Mouse (Mus musculus) cerebellum, postnatal 4 days (tissue): ENCODE data around the gene Opa3.
"Not testable (repeated sequence)": the region's sequence is repeated elsewhere in the genome, so short reads cannot be mapped to it uniquely, and the experiment has no call there.

Experiments
- DNase-seq, 2 experiments: peaks; one replicate each; pipeline ENCODE4 v3.0.0; 2022; ENCODE audit warnings: low spot score in 2 of 2, mixed read lengths in 1 of 2

Gene Opa3

DNA sequence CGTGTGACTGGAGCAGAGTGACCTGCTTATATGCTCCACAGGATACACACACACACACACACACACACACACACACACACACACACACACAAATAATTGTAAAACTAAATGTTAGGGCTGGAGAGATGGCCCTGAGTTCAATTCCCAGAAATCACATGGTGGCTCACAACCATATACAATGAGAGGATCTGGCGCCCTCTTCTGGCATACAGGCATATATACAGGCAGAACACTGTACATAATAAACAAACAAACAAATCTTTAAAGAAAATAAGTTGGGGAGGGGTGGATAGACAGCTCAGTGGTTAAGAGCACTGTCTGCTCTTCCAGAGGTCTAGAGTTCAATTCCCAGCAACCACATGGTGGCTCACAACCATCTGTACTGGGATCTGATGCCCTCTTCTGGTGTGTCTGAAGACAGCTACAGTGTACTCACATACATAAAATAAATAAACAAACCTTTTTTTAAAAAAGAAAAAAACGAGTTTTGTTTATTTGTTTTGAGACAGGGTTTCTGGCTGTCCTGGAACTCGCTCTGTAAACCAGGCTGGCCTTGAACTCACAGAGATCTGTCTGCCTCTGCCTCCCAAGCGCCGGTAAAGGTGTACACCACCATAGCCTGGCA is 53.7 kb downstream of the Opa3 start:
- not testable (repeated sequence) for DNase-seq

DNA sequence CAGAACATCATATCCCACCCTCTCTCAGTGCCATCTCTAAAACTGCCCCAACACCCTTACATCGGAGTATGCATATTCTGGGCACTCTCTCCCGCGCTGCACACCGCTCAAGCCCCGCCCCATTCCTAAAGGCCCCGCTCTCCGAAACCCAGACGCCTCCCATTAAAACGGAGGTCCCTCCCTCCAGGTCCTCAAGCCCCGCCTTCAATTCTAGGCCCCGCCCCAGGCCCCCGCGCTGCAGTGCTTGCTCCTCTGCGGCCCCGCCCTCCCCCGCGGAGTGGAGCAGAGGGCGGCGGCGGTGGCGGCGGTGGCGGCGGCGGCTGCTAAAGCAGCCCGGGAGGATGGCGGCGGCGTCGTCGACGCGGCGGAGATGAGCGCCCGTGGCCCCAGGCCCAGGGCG is 54.3 kb downstream of the Opa3 start, which contains the start of gene Rtn2:
Gene Rtn2 (plus strand): TSS at position 240 of the 400 bp plus-strand sequence.
- peak; percentile 68 to 89 for DNase-seq

DNA sequence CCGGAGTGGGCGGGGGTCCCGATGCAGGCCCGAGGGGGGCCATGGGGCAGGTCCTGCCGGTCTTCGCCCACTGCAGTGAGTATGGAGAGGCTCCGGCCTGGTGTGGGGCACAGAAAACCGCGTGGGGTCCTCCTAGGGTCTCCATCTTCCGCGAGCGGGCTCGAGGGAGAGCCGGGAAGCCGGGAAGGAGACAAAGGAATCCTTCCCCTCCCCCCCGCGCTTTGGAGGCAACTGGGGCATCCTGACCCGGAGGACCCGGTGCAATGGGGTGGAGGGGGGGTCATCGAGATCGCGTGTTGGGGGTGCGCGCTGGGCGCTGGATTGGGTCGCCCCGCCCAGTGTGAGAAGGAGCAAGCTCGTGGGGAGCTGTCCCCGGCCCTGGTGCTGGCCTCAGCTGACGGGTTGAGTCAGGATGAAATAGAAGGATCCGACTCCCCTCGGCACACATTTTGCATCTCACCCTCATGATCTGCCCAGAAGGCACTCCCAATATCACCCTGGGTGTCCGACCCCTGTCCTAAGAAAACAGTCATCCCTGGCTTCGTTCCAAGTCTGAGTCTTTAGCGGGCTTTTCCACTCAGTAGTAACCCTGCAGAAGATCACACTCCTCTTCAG is 54.8 kb downstream of the Opa3 start:
- peak in 1 of 2 experiments; percentile 61 for DNase-seq

DNA sequence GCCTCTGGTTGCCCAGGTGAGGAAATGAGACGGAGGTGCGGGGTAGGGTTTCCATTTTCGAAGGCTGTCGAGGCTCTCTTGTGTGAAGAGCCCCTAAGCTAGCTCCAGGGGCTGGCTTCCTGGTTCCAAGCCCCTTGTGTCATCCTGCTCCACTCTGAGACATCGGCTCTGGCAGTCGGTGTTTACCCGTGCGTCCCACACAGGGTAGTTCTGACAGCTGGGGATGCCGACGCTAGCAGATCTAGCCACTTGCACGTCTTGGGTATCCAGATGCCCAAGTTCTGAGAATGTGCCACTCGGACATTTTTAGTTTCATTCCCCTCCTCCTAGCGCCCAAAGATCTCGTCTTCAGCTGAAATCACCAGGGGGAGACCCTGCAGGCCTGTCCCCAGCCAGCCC is 55.3 kb downstream of the Opa3 start:
- DNase-seq, result no peak

DNA sequence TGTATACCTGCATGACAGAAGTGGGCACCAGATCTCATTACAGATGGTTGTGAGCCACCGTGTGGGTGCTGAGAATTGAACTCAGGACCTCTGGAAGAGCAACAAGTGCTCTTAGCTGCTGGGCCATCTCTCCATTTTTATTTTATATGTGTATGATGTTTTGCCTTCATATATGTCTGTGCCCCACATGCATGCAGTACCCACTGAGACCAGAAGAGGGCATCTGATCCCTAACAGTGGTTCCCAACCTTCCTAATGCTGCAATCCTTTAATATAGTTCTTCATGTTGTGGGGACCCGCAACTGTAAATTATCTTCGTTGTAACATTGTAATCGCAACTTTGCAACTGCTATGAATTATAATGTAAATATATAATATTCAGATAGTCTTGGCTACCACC is 56.6 kb downstream of the Opa3 start:
- DNase-seq, result peak; percentile 60 to 79

DNA sequence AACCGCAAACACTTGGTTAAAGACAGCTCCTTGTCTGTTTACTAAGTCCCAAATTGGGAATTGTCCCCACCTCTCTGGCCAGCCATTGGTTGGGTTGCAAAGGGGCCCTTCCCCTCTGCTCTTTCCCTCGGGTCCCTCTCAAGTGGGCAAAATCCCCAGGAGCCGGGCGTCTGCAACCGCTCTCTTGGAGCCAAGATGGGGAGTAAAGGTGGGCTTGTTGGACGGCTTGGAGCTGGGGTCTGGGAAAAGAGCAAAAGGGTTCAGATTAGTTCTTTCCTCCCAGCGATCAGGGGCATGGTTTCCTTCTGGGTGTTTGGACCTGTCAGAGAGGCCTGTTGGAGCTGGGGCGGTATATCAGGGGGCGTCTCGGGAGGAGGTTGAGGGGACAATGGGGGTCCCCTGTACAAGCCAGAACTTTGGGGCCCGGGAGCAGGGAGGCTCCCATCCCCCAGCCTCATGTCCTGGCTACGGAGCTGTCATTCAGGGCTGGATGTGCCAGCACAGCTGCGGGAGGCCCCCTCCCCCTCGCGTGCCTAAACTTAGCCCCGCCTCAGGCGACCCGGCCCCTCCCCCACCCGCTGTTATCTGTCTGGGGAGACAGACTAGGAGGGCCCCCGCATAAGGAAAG is 62.9 kb downstream of the Opa3 start:
- DNase-seq, result peak in 1 of 2 experiments; percentile 20

DNA sequence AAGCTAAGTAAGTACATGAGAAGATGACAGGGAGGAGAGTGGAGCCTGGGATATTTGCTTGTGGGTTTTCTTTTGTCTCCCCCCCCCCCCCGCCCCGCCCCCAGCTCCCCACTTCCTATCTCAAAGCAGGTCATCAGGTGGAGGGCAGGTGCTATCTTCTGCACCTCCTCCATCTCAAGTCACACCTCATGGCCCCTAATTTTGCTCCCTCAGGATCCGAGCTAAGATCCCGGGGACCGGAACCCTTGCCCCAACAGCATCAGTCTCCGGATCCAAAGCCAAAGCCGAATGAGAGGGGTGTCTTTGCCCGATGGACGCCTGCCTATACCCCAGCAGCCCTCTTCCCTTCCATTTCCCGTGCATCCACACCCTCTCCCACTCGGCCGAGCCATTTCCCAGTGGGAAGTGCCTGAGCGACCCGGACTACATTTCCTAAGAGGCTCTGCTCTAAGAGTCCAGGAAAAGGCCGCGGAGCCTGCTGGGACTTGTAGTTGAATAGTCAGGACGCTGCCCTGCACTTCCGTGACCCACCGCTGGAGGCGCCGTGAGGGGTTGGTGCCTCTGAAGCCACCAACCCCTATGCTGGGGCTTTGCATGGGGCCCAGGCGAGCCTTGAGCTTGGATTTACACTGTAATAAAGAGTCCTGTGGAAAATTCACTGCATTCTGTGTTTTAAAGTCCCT is 67.5 kb downstream of the Opa3 start:
- DNase-seq, result peak; percentile 98 to 99

DNA sequence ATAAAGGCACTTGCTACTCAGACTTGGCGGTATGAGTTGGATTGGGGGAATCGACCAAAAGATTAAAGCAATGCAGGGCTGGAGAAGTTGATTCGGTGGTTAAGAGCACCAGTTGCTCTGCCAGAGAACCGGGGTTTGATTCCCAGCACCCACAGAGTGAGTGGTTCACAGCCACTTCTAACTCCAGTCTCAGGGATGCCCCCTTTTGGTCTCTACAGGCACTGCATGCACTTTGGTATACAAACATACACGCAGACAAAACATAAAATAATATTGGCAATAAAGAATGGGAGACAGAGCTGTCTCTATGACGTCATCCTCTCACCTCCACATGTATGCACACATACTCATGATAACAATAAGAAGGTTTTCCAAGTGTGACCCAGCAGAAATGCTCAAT is 68.9 kb downstream of the Opa3 start:
- DNase-seq, result no peak

DNA sequence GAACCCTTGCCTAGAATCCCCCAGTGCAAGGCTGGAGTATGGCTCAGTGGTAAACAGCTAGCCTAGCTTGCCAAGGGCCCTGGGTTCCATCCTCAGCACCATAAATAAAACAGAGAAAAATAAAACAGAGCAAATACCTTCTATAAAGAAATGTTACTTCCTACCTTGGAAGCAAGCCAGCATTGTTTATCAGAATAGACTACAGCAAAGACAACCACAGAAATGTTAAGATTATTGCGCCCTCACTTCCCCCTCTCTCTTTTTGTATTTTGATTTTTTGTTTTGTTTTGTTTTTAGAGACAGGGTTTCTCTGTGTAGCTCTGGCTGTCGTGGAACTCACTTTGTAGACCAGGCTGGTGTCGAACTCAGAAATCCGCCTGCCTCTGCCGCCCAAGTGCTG is 69.7 kb downstream of the Opa3 start:
- no peak for DNase-seq

DNA sequence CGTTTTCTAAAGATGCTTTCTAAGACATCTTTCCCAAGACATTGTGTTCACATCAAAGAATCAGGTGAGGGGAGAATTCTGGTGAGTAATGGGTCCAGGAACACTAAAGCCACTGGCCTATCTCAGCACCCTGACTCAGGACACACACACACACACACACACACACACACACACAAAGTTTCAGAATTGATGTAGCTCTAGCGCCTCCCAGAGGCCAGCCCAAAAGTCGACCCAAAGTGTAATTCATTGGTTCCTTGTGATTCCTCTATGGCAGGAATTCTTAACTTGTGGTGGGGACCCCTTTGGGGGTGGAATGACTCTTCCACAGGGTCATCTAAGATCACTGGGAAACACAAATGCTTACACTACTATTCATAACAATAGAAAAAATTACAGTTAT is 71.1 kb downstream of the Opa3 start:
- peak in 1 of 2 experiments; percentile 51 for DNase-seq

DNA sequence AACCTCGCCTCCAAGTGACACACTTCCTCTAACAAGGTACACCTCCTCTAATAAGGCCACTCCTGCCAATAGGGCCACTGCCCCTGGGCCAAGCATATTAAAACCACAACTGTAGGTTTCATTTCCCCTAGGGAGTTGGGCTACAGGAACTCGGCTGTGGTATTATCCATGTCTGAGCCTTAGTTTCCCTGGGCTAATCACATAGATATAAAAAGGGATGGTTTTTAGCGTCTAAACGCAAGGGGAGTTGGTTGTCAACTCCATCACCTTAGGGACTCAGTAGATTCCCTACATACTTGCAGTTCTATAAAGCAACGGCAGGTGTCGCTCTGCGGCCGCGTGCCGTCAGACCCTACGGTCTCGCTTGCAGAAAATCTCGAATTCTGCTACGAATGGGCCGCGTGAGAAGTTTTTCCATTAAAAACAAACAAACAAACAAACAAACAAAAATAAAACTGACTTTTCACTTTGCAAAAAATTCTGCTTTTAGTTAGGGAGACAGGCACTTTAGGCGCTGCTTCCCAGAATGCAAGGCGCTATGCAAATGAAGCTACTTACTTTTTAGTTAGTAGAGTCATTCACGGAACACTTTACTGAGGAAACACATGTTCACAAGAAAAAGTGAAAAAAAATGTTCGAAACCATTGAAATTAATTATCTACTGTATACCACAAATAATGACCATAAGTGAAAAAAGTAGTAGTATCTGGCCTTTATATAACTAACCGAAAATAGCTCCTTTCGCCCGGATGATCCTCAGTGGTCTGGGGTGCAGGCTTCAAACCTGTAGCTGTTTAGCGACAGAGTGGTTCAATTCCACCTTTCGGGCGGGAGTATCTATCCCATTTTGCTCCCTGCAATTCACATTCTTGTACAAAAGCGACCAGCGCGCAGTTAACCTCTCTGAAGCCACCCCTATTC is 72.6 kb downstream of the Opa3 start:
- DNase-seq, result peak in 1 of 2 experiments; percentile 88

DNA sequence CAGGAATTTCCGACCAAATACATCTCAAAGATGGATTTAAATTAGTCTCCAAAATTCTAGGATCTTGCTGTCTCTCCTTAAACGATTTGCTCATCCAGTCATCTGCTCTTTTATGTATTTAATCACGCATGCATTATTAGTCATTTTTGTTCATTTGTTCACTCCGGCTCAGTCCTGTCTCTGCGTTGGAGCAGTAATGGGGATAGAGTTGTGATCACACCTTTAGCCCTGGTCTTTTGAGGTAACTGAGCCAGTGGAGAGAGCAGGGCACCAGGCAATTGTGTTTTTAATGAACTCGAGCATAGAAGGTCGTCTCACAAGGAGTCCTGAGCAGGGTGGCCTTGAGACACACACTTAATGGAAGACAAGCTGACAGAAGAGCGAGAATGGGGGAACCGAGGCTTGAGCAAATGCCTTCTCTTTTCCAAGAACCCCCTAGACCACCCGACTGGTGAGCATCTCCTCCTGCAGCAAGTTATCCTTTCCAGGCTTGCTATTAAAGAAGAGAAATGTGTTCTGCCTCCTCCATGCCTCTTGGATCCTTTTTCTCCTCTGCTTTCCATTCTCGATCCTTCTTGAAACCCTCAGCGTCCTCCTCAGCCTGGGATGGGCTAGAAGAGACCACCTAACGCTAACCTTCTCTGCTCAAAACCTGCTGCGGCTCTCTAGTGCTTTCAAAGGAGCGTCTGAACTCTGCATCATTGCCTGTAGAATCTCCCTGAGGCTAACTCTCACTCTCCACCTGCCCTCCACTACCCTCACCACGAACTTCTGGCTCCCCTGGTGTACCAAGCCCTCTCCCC is 73.5 kb downstream of the Opa3 start:
- DNase-seq, result no peak

DNA sequence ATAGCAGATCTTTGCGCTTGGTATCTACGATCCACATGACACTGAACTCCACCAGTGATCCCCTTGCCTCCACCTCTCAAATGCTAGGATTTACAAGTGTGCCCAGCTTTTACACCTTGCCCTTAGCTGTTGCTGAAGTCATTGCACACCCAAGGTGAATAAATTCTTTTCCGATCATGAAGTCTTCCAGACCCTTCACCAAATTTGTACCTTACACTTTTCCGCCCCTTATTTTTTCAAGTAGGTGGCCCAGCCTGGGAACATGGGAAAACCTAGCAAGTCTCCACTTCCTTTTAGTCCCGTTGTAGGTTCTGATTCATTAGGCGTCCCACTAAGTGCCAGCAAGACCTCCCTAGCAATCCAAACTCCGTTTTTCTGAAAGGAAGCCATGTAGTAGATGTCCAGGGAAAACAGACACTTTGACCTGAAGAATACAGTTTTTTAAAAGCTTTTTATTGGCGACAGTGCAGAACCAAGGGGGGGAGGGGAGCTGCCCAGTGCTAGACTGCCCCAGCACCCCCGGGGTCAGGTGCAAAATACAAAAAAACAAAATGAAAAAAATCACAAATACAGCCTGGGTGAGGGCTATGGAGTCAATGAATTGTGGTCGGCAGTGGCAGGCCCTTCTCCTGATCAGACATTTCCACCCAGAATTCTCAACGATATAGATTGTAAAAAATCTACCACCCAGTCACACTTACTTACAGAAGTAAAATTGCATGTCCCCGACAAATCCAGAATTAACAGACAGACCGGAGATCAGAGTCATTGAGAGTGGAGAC is 74.3 kb downstream of the Opa3 start:
- no peak for DNase-seq

DNA sequence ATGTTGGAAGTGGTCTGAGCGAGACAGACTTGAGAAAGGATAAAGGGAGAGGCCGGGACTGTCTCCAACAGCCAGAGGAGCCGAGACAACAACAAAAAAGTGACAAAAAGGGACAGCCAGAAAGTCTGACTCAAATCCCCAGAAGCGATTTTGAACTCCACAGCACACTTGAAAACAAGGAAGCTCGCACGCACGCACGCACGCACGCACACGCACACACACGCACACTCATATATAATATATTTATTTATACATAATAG is 74.8 kb downstream of the Opa3 start:
- no peak for DNase-seq

DNA sequence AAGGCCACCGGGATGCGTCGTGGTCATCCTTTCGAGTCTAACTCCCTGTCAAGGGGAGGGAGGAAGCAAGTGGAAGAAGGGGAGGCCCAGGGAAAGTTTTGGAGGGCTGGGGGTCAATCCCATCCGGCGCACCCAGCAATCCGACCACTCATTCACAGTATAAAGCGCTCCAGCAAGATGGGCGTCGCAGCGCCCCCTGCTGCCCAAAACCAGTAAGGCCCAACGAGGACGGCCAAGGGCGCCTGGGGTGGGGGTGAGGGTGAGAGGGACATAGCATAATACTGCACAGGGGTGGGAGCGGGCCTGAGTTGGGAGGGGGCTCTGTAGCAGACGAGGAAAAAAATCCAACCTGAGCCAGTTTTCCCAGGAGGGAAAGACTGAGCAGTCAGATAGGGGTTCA is 75.6 kb downstream of the Opa3 start:
- peak in 1 of 2 experiments; percentile 81 for DNase-seq

DNA sequence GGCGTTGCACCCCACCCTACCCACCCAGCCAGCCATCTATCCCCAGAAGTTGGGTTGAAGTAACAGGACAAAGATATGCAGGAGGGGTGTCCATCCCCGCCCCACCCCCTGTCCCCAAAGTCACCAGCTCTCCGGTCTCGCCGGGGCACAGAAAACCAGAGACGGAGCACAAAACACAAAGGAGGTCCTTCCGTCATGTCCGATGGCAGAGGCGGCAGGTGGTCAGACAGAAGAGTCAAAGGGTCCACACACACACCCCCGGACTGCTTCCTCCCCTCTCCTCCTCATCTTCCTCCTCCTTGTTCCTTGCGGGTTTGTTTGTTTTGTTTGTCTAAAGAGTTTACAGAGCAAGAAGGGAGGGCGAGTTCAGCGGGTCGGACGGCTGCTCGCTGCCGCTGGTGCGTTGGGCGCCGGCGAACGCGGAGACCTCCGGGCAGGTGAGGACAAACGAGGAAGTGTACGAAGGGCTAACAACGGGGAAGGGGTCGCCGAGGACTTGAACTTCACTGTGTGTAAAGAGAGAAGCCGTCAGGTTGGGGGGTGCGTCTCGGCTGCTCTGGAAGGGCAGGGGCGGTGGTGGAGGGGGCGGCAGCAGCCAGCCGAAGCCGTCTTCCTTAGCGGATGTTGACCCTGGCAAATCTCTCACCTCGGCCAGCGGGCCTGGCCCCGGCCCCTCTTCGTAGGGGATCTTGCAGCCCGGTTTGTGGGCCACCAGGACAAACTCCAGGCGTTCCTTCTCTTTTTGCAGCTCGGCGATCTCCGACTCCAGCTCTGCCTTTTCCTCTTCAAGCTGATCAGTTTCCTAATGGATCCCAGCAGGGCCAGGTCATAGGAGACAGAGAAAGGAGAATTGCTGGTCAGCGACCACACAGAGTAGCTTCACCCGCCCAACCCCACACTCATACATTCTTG is 76.6 kb downstream of the Opa3 start:
- DNase-seq, result no peak

DNA sequence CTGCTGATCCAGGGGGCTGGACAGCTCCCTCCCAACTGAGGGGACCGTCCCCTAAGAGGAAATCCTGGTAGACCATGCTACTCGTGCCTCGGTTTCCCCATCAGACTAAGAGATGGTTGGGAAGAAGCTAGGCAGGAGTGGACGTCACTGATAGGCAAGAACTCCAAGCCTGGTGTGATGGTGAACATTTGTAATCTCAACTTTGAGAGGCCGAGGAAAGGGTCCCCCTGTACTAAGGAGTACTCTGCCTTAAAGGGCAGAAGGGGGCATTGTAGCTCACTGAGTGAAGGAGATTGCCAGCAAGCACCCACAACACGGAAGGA is 77.2 kb downstream of the Opa3 start:
- no peak for DNase-seq
